Mouse (Mus musculus): ENCODE data around the gene Rtn2.

The Rtn2 gene

DNA sequence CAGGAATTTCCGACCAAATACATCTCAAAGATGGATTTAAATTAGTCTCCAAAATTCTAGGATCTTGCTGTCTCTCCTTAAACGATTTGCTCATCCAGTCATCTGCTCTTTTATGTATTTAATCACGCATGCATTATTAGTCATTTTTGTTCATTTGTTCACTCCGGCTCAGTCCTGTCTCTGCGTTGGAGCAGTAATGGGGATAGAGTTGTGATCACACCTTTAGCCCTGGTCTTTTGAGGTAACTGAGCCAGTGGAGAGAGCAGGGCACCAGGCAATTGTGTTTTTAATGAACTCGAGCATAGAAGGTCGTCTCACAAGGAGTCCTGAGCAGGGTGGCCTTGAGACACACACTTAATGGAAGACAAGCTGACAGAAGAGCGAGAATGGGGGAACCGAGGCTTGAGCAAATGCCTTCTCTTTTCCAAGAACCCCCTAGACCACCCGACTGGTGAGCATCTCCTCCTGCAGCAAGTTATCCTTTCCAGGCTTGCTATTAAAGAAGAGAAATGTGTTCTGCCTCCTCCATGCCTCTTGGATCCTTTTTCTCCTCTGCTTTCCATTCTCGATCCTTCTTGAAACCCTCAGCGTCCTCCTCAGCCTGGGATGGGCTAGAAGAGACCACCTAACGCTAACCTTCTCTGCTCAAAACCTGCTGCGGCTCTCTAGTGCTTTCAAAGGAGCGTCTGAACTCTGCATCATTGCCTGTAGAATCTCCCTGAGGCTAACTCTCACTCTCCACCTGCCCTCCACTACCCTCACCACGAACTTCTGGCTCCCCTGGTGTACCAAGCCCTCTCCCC lies 19.2 kb downstream of the Rtn2 start:
- no peak for DNase-seq (ENCODE audit: low read depth)

DNA sequence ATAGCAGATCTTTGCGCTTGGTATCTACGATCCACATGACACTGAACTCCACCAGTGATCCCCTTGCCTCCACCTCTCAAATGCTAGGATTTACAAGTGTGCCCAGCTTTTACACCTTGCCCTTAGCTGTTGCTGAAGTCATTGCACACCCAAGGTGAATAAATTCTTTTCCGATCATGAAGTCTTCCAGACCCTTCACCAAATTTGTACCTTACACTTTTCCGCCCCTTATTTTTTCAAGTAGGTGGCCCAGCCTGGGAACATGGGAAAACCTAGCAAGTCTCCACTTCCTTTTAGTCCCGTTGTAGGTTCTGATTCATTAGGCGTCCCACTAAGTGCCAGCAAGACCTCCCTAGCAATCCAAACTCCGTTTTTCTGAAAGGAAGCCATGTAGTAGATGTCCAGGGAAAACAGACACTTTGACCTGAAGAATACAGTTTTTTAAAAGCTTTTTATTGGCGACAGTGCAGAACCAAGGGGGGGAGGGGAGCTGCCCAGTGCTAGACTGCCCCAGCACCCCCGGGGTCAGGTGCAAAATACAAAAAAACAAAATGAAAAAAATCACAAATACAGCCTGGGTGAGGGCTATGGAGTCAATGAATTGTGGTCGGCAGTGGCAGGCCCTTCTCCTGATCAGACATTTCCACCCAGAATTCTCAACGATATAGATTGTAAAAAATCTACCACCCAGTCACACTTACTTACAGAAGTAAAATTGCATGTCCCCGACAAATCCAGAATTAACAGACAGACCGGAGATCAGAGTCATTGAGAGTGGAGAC lies 20.0 kb downstream of the Rtn2 start:
- DNase-seq (ENCODE audit: low read depth): no peak

DNA sequence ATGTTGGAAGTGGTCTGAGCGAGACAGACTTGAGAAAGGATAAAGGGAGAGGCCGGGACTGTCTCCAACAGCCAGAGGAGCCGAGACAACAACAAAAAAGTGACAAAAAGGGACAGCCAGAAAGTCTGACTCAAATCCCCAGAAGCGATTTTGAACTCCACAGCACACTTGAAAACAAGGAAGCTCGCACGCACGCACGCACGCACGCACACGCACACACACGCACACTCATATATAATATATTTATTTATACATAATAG lies 20.6 kb downstream of the Rtn2 start:
- no peak for DNase-seq (ENCODE audit: low read depth)

DNA sequence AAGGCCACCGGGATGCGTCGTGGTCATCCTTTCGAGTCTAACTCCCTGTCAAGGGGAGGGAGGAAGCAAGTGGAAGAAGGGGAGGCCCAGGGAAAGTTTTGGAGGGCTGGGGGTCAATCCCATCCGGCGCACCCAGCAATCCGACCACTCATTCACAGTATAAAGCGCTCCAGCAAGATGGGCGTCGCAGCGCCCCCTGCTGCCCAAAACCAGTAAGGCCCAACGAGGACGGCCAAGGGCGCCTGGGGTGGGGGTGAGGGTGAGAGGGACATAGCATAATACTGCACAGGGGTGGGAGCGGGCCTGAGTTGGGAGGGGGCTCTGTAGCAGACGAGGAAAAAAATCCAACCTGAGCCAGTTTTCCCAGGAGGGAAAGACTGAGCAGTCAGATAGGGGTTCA lies 21.3 kb downstream of the Rtn2 start:
- no peak for DNase-seq (ENCODE audit: low read depth)

DNA sequence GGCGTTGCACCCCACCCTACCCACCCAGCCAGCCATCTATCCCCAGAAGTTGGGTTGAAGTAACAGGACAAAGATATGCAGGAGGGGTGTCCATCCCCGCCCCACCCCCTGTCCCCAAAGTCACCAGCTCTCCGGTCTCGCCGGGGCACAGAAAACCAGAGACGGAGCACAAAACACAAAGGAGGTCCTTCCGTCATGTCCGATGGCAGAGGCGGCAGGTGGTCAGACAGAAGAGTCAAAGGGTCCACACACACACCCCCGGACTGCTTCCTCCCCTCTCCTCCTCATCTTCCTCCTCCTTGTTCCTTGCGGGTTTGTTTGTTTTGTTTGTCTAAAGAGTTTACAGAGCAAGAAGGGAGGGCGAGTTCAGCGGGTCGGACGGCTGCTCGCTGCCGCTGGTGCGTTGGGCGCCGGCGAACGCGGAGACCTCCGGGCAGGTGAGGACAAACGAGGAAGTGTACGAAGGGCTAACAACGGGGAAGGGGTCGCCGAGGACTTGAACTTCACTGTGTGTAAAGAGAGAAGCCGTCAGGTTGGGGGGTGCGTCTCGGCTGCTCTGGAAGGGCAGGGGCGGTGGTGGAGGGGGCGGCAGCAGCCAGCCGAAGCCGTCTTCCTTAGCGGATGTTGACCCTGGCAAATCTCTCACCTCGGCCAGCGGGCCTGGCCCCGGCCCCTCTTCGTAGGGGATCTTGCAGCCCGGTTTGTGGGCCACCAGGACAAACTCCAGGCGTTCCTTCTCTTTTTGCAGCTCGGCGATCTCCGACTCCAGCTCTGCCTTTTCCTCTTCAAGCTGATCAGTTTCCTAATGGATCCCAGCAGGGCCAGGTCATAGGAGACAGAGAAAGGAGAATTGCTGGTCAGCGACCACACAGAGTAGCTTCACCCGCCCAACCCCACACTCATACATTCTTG lies 22.3 kb downstream of the Rtn2 start:
- no peak for DNase-seq (ENCODE audit: low read depth)

DNA sequence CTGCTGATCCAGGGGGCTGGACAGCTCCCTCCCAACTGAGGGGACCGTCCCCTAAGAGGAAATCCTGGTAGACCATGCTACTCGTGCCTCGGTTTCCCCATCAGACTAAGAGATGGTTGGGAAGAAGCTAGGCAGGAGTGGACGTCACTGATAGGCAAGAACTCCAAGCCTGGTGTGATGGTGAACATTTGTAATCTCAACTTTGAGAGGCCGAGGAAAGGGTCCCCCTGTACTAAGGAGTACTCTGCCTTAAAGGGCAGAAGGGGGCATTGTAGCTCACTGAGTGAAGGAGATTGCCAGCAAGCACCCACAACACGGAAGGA lies 22.9 kb downstream of the Rtn2 start:
- no peak for DNase-seq (ENCODE audit: low read depth)

DNA sequence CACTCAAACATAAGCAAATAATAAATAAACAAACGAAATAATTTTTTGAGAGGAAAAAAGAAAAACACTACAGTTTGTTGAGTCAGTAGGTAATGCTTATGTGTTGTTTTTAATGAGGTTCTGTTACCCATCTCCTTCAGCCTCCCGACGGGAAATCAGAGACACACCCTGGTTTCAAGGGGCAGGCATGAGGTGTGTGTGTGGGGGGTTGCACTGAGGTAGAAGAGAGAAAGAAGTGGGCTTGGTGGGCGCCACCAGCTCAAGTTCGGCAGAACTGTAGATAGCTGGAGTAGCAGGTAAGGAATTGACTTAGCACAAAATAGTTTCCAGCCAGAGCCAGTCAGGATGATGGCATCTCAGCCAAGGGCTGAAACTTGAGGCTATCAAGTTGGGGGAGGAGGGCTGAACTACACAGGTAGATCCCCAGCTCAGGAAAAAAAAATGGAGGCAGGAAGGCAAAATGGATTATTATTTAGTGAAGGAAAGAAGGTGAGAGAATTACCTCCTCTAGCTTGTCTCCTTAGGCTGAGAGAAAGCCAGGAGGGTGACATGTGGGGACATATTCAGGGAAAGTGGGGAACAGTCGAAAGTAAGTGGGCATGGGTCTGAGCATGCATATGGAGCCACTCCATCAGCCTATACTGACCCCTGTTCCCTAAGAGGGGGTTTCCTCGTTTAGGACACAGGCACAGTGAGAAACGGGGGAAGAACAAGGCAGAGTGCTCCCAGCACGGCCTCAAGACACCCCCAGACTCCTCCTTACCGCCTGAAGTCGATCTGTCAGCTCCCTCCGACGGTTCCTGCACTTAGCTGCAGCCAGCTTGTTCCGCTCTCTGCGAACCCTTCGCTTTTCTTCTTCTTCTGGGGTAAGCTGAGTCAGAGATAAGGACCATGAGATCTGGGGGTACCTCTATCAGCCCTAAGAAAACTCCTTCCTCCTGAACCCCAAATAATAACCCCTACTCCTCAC lies 23.7 kb downstream of the Rtn2 start:
- DNase-seq (ENCODE audit: low read depth): no peak

DNA sequence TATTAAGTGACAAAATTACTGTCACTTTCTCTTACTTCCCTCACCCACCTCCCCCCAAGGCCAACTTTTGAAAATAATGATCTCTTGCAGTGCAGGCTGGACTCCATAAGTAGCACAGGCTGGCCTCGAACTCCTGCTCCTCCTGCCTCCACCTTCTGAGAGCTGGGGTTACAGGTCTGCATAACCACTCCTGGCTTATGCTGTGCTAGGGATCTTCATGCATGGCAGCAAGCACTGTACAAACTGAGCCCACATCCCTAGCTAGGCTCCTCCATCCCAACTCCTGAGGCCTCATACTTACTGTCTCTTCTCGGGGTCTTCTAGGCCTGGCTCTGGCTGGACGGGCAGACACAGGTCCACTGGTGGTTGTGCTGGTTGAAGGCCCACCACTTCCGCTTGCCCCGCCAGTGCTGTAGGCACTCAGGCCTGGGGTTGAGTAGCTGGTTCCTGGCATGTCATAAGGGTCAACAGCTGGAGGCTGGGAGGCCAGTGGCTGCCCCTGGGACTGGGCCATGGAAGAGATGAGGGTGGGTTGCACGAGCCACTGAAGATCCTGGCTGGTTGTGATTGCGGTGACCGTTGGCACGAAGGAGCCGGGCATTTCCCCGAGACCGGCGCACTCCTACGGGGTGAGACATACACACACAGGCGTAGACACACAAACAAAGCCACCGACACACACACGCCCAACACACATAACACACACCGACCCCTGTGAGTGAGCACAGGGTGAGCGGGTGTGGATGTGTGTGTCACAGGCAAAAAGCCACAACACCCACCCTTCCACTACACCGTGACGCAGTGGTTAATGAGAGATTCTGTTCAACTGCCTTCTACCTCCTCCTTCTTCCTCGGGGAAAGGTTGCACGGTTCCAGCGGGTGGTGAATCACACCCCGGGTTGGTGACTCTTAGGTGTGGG lies 24.7 kb downstream of the Rtn2 start:
- DNase-seq (ENCODE audit: low read depth): no peak

DNA sequence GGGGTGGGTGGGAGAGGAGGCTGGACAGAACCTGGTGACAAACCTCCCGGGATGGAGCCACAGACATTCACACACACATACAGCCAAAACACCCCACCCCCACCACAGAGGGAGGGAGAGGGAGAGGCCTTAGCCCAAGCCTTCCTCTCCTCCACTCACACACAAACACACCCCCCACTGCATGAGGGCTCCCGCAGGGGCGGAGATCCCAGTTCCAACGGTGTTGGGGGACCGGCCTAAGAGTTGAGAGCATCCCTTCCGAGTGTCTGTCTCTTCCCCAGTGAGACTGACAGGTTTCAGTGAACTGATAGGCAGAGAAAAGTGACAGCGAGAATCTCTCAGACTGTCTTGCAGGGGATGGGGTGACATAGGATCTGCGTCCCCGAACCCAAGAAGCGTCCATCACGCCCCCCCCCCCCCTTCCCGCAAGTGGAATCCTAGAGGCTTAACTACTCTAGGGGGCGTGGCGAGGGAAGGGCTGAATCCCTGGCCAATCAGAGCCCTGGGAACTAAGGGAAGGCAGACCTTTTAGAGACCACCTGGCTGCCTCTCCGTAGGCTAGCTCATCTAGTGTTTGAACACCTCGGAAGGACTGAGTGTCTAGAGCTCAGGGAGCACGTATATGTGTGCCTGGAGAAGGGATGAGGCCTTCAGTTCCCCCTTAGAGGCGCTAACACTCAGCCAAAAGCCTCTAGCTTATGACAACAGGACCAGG lies 25.5 kb downstream of the Rtn2 start:
- DNase-seq (ENCODE audit: low read depth): peak; percentile 60

DNA sequence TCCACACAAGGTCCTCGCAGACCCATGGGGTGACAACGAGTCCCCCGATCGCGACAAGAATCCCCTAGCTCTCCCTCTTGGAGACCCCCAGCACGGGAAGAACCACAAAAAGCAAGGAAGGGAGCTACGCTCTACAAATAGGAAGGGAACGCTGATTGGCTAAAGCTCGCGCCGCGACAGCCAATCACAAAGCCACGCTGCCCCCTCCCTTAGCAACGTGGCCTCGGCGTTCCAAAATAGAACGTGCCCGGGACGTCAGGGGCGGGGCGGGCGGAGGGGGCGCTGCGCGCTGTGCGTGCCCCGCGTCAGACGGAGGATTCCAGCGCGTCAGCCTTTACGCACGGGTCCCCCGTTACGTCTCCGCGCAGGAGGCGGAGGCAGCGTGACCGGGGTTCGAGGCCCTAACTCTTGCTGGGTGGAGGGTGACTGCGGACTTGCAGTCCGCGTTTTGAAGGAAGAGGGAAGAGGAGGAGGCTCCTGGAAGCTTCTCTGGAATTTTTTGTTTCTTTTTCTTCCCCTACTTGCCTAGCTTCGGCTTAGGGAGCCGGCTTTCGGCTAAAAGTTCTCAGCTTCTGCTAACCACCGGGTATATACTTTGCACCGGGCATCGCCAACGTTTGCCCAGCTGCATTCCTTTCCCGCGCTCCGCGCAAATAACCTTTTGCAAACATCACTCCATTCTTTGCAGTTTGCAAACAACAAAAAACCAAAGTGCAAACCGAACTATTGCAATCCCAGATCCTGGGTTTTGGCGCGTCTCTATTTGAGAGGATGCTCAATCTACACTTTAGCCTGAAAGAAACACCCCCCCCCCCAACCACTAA lies 26.2 kb downstream of the Rtn2 start:
- peak; percentile 90 for DNase-seq (ENCODE audit: low read depth)

DNA sequence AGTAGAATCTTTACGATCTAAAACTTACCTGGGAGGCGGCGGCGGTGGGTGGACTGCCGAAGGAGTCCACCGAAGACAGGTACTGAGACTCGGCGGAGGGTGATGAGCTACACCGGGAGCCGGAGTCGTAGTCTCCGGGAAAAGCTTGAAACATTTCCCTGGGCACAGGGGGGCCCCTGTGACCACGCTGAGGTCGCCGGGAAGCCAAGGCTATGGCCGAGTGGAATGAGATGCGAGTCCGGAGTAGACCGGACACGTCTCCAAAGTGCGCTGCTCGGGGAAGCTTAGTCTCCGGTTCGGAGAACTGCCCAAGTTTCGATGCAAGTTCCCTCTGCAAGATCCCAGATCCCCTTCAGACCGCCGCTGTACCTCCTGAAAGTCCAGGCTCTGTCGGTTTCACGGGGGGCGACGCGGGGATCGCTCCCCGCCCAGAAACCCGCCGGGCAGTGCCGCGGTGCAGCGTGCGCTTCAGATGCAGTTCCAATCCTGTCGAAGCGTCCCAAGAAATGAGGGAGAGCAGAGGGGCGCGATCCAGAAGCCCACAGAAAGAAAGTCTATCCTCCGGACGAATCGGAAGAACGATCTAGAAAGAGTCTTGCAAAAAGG lies 27.0 kb downstream of the Rtn2 start:
- DNase-seq (ENCODE audit: low read depth): no peak

DNA sequence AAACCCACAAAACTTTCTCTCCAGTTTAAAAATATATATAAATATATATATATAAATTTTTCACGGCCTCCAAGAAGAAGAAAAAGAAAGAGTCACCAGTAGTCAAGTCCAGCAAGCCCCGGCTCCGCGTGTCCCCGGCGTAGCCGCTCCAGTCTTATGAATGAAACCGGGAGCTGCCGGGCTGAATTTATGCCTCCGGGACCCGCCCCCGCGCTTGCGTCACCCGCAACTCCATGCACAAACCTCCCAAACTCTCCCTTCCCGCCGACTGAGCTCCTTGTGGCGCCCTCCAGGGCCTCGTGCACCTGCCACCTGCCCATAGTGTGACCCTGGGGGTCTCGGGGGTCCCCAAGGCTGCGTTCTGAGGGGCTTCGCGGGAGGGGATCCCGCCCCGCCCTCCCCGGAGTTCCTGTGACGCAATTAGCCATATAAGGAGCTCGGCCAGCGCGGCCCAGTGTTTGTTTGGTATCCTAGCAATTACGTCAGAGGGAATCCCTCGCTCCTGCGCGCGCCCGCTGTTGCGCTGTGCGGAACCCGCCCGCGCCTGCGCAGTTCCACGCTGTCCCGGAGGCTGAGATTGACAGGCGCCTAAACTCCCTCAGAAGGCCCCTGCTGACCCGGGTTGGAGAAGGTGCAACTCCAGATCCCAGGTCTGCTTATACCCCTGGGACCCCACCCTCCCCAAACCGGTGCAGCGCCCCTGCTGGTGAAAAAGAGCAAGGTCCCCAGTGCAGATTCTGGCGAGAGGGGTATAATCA lies 27.6 kb downstream of the Rtn2 start, which contains the start of gene Fosb:
Fosb (minus strand) TSS at position 168 of the 758 bp plus-strand sequence.
- peak; percentile 83 for DNase-seq (ENCODE audit: low read depth)

DNA sequence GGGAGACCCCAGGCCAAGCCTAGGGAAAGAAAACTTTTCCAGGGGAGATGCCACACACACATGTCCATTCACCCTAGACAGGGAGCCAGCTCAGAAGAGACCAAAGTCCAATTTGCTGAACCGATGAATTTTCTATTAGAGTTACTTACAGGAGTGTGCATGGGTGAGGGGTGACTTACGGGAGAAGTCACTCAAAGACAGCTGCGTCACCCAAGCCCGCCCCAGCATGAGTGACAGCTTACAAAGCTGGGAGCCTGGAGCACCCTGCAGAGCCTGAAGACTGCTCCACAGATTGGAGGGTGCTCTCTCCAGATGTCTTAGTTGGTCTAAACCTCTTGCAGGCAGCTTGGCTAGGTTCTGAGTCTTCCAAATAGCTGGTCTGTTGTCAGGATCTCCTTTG lies 29.6 kb downstream of the Rtn2 start:
- no peak for DNase-seq (ENCODE audit: low read depth)

DNA sequence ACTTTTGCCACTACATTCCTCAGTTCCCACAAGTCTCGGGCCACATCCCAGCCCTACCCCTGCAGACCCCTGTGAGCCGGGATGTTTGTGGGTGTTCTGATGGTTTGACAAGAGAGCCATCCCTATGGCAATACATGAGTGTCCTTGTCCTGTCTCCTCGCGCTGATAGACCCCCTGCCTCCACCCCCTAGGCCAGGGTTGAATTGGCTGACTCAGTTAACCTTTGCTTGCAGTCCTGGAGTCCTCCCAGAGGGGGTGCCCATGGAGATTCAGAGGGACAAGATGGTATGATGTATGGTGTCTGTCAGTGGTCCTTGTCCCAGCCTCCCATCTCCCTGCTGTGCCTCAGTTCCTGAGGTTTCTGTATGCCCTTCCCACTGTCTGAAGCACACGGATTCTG lies 31.6 kb downstream of the Rtn2 start:
- DNase-seq (ENCODE audit: low read depth): no peak

DNA sequence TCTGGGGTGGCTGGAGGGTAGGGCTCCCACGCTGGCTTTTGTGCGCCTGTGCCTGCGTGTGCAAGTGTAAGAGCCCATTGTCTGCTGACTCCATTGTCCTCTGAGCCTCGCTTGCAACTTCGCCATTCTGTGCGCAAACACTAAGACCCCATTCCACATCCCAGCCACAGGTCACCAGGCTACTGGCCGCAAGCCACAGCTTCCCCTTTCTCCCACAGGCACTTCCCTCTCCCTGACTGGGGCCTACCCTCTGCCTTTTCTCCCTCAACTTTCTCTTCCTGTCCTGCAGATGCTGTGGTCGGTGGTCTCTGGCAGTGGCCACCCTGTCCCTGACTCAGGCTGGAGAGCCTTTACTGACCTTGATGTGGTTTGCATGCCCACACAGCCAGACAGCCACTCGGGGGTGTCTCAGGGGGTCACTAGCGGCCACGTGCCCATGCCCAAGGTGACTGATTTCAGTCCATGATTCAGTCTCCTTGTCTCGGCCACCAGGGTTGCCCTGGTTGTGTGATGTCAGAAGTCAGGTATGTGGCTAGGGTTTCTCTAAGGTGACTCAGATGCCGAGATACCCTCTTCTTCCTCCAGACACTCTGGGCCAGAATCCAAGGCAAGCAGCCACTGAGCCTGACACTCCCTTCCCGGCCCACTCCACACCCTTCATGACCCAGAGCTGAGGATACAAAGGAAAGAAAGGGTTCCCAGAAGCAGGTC lies 34.2 kb downstream of the Rtn2 start:
- no peak for DNase-seq (ENCODE audit: low read depth)

DNA sequence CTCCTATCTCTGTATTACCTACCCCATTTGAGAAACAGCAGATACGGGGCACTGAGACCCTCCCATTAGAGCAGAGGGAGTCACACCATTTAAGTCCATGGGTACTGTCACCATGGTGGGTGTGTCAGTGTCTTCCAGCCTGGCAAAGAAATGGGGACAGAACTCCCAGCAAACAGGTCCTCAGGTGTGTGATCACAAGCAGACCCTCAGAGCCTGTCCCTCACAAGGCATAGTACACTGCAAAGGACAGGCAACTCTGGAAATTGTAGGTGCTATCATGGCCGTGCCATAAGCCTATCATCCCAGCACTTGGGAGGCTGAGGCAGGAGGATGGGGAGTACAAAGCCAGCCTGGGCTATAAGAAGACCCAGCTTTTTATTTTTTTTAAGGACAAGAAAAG lies 35.8 kb downstream of the Rtn2 start:
- DNase-seq (ENCODE audit: low read depth): no peak

DNA sequence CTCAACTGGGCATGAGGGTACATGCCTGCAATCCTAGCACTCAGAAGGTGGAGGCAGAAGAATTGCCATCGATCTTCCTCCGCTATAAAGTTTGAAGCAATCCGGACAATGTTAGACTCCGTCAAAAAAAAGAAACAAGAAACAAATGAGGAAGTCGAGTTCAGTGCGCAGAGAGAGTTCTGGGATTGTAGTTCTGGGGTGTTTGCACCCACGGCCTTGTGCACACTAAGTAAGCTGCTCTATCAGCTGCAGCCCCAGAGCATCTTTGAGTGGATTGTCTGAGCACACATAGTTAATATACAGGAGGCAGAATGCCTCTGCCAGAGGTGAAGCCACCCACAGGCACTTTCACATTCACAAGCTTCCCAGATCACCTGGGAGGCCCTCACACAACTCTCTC lies 36.3 kb downstream of the Rtn2 start:
- DNase-seq (ENCODE audit: low read depth): no peak

Data from fibroblast of lung, adult 2 months (primary cell).